Mouse (Mus musculus) ES-E14 (cell line): ENCODE results near the gene Smarca4. TPM values are rescaled to one million over a fixed set of nuclear protein-coding genes. Genes with fewer than 3 reads are reported as not detected.

Experiments used
- DNase-seq: peaks from one replicate; pipeline ENCODE4 v3.0.0-alpha.2; 2013; ENCODE audit warnings: low read depth, low spot score
- H3K27ac ChIP-seq: 2 replicates; pipeline ENCODE4 v1.5.1; 2012; ENCODE audit warnings: low read depth, mild to moderate bottlenecking, low read length, moderate library complexity, mixed read lengths; ENCODE audit not compliant: poor library complexity, insufficient read depth, severe bottlenecking
- H3K36me3 ChIP-seq: 2 replicates; pipeline ENCODE4 v1.6.1; 2012; ENCODE audit warnings: mild to moderate bottlenecking, low read length, moderate library complexity, mixed read lengths; ENCODE audit not compliant: control insufficient read depth, poor library complexity, insufficient read depth, severe bottlenecking
- H3K4me1 ChIP-seq, 2 experiments: fragments of 150-350 bp in 1 of 2; sonication (generic) in 1 of 2; 2 replicates each; pipeline ENCODE4 v1.6.1; 2012; ENCODE audit warnings: low read length in 2 of 2, mild to moderate bottlenecking in 1 of 2, mixed read lengths in 1 of 2; ENCODE audit not compliant: control insufficient read depth in 2 of 2, insufficient read depth in 2 of 2, poor library complexity in 1 of 2
- H3K4me3 ChIP-seq, 2 experiments: fragments of 150-350 bp in 1 of 2; sonication (generic) in 1 of 2; 2 replicates each; pipeline ENCODE4 v1.5.1; 2012; ENCODE audit warnings: low read length in 2 of 2, low read depth in 1 of 2, mild to moderate bottlenecking in 1 of 2, mixed read lengths in 1 of 2; ENCODE audit not compliant: insufficient read depth in 1 of 2, poor library complexity in 1 of 2, severe bottlenecking in 1 of 2
- H3K9ac ChIP-seq: 2 replicates; pipeline ENCODE4 v1.6.1; 2012; ENCODE audit warnings: low read depth, mild to moderate bottlenecking, low read length, mixed read lengths; ENCODE audit not compliant: poor library complexity, insufficient read depth, severe bottlenecking
- H3K9me3 ChIP-seq: fragments of 150-350 bp; sonication (generic); 2 replicates; pipeline ENCODE4 v1.6.1; 2012; ENCODE audit warnings: low read depth, mild to moderate bottlenecking, low read length; ENCODE audit not compliant: control insufficient read depth, insufficient read depth
- CHD2 ChIP-seq: IDR thresholded peaks from 2 replicates; pipeline ENCODE4 v1.6.1; 2014; ENCODE audit warnings: mild to moderate bottlenecking, low read depth, low read length, inconsistent platforms
- HCFC1 ChIP-seq: IDR thresholded peaks from 2 replicates; pipeline ENCODE4 v1.6.1; 2012; ENCODE audit warnings: low read length, inconsistent platforms, borderline replicate concordance; ENCODE audit not compliant: insufficient read depth
- MAFK ChIP-seq: IDR thresholded peaks from 2 replicates; pipeline ENCODE4 v1.6.1; 2014; ENCODE audit warnings: mild to moderate bottlenecking, low read depth, low read length, inconsistent platforms; ENCODE audit not compliant: insufficient read depth
- ZC3H11A ChIP-seq: IDR thresholded peaks from 2 replicates; pipeline ENCODE4 v1.6.1; 2012; ENCODE audit warnings: low read depth, mild to moderate bottlenecking, inconsistent platforms, low read length, borderline replicate concordance
- ZNF384 ChIP-seq: IDR thresholded peaks from 2 replicates; pipeline ENCODE4 v1.6.1; 2012; ENCODE audit warnings: low read depth, low read length, inconsistent platforms
- in situ Hi-C, 2 experiments: fragments of 600-800 bp; cut with MboI; formaldehyde crosslinking; loops; one replicate each; pipeline ENCODE4 v1.15.1; 2025; ENCODE audit warnings: low sequenced_read_pairs in 2 of 2, inconsistent platforms in 1 of 2; ENCODE audit not compliant: unreplicated experiment in 2 of 2
- total RNA-seq: library from RNA; depleted of rRNA; stranded (reverse); fragments of 300-350 nt; gene quantifications from 2 replicates; pipeline ENCODE4 v1.2.3, GENCODE M21; 2012

Gene Smarca4
- total RNA-seq, 1 experiment = 122 TPM

DNA sequence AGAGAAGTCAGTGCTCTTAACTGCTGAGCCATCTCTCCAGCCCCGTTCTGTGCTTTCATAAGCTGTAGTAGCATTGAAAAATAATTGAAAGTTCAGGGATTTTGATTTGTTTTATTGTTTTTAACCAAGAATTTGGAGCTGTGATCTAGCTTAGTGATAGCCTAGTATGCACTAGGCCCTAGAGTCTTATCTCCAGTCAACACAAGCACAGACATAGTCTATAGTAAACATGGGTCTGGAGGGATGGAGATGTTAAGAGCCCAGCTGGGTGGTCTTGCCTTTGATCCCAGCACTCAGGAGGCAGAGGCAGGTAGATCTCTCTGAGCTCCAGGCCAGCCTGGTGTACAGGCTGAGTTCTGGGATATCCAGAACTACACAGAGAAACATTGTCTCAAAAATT lies 6.7 kb downstream of the Smarca4 start:
- DNase-seq = no peak
- TF ChIP-seq CHD2 = no peak
- no peak for TF ChIP-seq ZC3H11A
- no peak for TF ChIP-seq MAFK
- TF ChIP-seq ZNF384 = no peak
- no peak for TF ChIP-seq HCFC1
- in situ Hi-C loops = no loop called here
- no peaks in the 10 kb centered on the region for H3K36me3 ChIP-seq
- no peaks in the 10 kb centered on the region for H3K4me1 ChIP-seq
- no peaks in the 10 kb centered on the region for H3K9me3 ChIP-seq
- H3K9ac ChIP-seq = no peak overlapping the region
- no peak overlapping the region for H3K4me3 ChIP-seq
- H3K27ac ChIP-seq = no peak overlapping the region

DNA sequence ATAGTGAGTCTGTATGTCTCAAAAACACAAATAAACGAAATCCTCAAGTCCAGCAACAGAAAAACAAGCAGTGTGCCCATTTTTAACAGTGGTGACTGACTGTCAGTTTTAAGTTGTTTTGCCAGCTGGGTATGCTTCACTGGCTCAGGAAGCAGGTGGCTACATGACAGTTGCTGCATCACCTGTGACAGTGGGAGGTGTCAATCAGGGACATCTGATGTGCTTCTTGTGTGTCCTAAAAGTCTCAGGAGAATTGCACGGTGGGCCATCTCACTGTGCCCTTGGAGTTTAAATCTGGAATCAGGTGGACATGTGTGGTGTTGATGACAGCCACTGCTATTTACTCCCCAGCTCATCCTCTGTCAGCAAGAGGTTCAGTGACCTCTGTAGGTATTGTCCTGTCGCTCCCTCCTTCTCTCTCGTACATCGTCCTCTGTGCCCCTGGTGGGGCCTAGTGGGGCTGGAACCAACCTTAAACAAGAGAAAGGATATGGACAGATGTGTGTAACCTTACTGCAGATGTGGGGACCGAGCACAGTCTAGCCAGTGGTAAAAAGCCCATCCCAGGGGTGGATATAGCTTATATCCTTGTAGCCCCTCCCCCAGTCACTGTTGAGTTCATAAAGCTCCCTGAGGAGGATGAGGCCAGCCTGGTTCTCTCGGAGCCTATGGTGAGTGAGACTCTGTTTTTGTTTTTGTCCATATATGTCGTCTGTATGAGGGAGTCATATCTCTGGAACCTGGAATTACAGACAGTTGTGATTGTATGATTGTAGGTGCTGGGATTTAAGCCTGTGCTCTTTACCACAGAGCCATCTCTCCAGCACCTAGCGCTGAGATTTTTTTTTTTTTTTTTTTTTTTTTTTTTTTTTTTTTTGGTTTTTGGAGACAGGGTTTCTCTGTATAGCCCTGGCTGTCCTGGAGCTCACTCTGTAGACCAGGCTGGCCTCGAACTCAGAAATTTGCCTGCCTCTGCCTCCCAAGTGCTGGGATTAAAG lies 9.7 kb downstream of the Smarca4 start:
- DNase-seq = no peak
- in situ Hi-C loops = no loop called here
- Histone ChIP-seq H3K9me3 (no peaks in the 10 kb centered on the region), H3K9ac (no peak overlapping the region), H3K36me3 (no peaks in the 10 kb centered on the region), H3K4me1 (no peaks in the 10 kb centered on the region; a peak in 1 of 4 replicates), H3K4me3 (no peak overlapping the region), H3K27ac (no peak overlapping the region)
- TF ChIP-seq MAFK (no peak), ZNF384 (peak; percentile 70)

DNA sequence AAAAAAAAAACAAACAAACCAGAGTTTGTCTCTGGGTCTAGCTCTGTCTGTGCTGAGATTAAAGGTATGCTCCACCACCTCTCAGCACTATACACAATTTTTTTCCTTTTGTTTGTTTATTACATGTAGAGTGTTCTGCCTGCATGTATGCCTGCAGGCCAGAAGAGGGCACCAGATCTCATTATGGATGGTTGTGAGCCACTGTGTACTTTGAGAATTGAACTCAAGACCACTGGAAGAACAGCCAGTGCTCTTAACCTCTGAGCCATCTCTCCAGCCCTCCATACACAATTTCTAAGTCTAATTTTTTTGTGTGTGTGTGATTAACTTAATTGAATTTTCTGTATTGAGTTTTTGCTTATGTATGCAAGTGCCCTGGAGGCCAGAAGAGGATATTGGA lies 10.6 kb downstream of the Smarca4 start:
- no peak overlapping the region for H3K27ac ChIP-seq
- no peak overlapping the region for H3K9ac ChIP-seq
- in situ Hi-C loops = no loop called here
- H3K4me3 ChIP-seq = no peak overlapping the region
- no peaks in the 10 kb centered on the region for H3K36me3 ChIP-seq
- H3K9me3 ChIP-seq = no peaks in the 10 kb centered on the region
- TF ChIP-seq HCFC1 = no peak
- no peak for TF ChIP-seq ZC3H11A
- TF ChIP-seq MAFK = no peak
- no peak for TF ChIP-seq ZNF384
- no peak for TF ChIP-seq CHD2
- DNase-seq = no peak
- H3K4me1 ChIP-seq = no peaks in the 10 kb centered on the region; a peak in 1 of 4 replicates

DNA sequence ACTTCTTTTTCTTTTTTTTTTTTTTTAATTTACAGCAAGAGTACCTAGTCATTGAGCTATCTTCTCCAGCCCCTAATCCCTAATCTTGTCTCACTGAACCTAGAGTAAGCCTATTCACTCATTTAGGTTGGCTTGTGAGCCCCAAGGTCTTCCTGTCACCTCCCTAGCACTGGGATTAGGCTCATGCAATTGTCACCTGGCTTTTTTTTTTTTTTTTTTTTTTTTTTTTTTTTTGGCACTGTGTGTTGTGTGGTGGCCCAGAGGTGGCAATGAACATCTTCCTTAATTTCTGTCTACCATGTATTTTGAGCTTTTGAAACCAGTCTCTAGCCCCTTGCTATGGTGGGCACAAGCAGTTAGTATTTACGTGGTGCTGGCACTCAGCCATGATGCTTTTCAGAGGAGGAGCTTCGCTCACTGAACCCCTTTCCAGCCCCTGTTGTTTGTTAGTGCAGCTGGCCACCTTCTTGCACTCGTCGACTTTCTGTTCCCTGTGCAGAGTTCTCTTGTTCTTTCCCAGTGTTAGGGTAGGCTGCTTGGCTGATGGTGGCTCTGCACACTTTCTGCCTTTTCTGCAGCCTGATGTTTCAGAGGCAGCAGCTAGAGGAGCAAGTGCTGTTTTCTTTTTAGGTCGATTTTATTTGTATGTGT lies 11.3 kb downstream of the Smarca4 start:
- no peak overlapping the region for H3K27ac ChIP-seq
- no peak for DNase-seq
- no peaks in the 10 kb centered on the region; a peak in 1 of 4 replicates for H3K4me1 ChIP-seq
- H3K9ac ChIP-seq = no peak overlapping the region
- TF ChIP-seq HCFC1 = no peak
- TF ChIP-seq ZNF384 = peak; percentile 66; the same call in 1 of the 2 replicates
- no peaks in the 10 kb centered on the region for H3K9me3 ChIP-seq
- no peak overlapping the region for H3K4me3 ChIP-seq
- in situ Hi-C loops = no loop called here
- H3K36me3 ChIP-seq = no peaks in the 10 kb centered on the region

DNA sequence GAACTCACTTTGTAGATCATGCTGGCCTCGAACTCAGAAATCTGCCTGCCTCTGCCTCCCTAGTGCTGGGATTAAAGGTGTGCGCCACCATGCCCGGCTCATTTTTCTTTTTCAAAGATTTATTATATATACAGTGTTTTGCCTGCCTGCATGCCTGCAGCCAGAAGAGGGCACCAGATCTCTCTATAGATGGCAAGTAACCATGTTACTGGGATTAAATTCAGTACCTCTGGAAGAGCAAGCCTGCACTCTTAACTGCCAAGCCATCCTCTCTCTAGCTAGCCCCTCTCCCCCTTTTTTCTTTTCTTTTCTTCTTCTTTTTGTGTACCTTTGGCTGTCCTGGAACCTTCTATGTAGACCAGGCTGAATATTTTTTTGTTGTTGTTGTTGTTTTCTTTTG lies 14.7 kb downstream of the Smarca4 start:
- TF ChIP-seq CHD2 (no peak), ZNF384 (no peak), HCFC1 (no peak), ZC3H11A (no peak), MAFK (no peak)
- Histone ChIP-seq H3K27ac (no peak overlapping the region), H3K4me3 (no peak overlapping the region), H3K9me3 (no peaks in the 10 kb centered on the region), H3K9ac (no peak overlapping the region), H3K36me3 (peaks cover 28% of the 10 kb centered on the region), H3K4me1 (peaks cover 0 to 3% of the 10 kb centered on the region in 2 experiments; a peak in 1 of 4 replicates)
- peak; percentile 13 for DNase-seq
- in situ Hi-C loops = no loop called here
